Mouse (Mus musculus) MEL (cell line): ENCODE results near the gene Socs5. TPM values are rescaled to one million over a fixed set of nuclear protein-coding genes. Genes with fewer than 3 reads are reported as not detected.

Experiments used
- DNase-seq: peaks from one replicate; pipeline ENCODE4 v3.0.0; 2011; ENCODE audit warnings: low read depth, low spot score
- H3K27ac ChIP-seq: 2 replicates; pipeline ENCODE4 v1.5.1; 2012; ENCODE audit warnings: low read depth, mild to moderate bottlenecking, control low read depth, low read length, moderate library complexity; ENCODE audit not compliant: control insufficient read depth
- H3K27me3 ChIP-seq, 2 experiments: fragments of 150-350 bp in 1 of 2; sonication (generic) in 1 of 2; 2 replicates each; pipeline ENCODE4 v1.6.1; 2012; ENCODE audit warnings: low read length in 2 of 2, mild to moderate bottlenecking in 2 of 2, improper control_type of control experiment in 1 of 2, moderate library complexity in 1 of 2; ENCODE audit not compliant: insufficient read depth in 2 of 2, control insufficient read depth in 1 of 2
- H3K36me3 ChIP-seq, 2 experiments: 2 replicates each; pipeline ENCODE4 v1.6.1; 2012 to 2014; ENCODE audit warnings: low read length in 2 of 2, improper control_type of control experiment in 1 of 2, inconsistent platforms in 1 of 2, mild to moderate bottlenecking in 1 of 2; ENCODE audit not compliant: insufficient read depth in 2 of 2, control insufficient read depth in 1 of 2
- H3K4me1 ChIP-seq, 2 experiments: fragments of 150-350 bp in 1 of 2; sonication (generic) in 1 of 2; 2 replicates each; pipeline ENCODE4 v1.6.1; 2012; ENCODE audit warnings: low read length in 2 of 2, improper control_type of control experiment in 1 of 2, mild to moderate bottlenecking in 1 of 2; ENCODE audit not compliant: insufficient read depth in 2 of 2, control insufficient read depth in 1 of 2
- H3K4me3 ChIP-seq, 2 experiments: fragments of 150-350 bp in 1 of 2; sonication (generic) in 1 of 2; 2 replicates each; pipeline ENCODE4 v1.5.1; 2012; ENCODE audit warnings: low read depth in 2 of 2, low read length in 2 of 2, mild to moderate bottlenecking in 2 of 2, moderate library complexity in 2 of 2, control low read depth in 1 of 2, improper control_type of control experiment in 1 of 2; ENCODE audit not compliant: control insufficient read depth in 1 of 2, insufficient read depth in 1 of 2
- H3K79me2 ChIP-seq: 2 replicates; pipeline ENCODE4 v1.6.1; 2012; ENCODE audit warnings: mild to moderate bottlenecking, low read length, moderate library complexity; ENCODE audit not compliant: control insufficient read depth, poor library complexity, insufficient read depth
- H3K9ac ChIP-seq: 2 replicates; pipeline ENCODE4 v1.6.1; 2012; ENCODE audit warnings: low read depth, mild to moderate bottlenecking, control low read depth, low read length, moderate library complexity; ENCODE audit not compliant: control insufficient read depth, poor library complexity, severe bottlenecking
- H3K9me3 ChIP-seq: fragments of 150-350 bp; sonication (generic); replicated peaks from 2 replicates; pipeline ENCODE4 v1.6.1; 2012; ENCODE audit warnings: mild to moderate bottlenecking, low read length, improper control_type of control experiment, moderate library complexity; ENCODE audit not compliant: insufficient read depth
- CHD1 ChIP-seq: IDR thresholded peaks from 2 replicates; pipeline ENCODE4 v1.6.1; 2012; ENCODE audit warnings: low read depth, mild to moderate bottlenecking, inconsistent platforms, low read length, improper control_type of control experiment
- CHD2 ChIP-seq: IDR thresholded peaks from 2 replicates; pipeline ENCODE4 v1.6.1; 2011; ENCODE audit warnings: low read length, improper control_type of control experiment
- CTCF ChIP-seq, 3 experiments: IDR thresholded peaks in 2 of 3; conservative IDR thresholded peaks in 1 of 3; 2 replicates each; pipeline ENCODE4 v1.5.1; 2011 to 2012; ENCODE audit warnings: low read length in 3 of 3, low read depth in 2 of 3, mild to moderate bottlenecking in 2 of 3, improper control_type of control experiment in 1 of 3, inconsistent platforms in 1 of 3, mixed read lengths in 1 of 3, moderate library complexity in 1 of 3; ENCODE audit not compliant: control insufficient read depth in 1 of 3, insufficient read depth in 1 of 3, poor library complexity in 1 of 3, severe bottlenecking in 1 of 3
- ELF1 ChIP-seq: IDR thresholded peaks from 2 replicates; pipeline ENCODE4 v1.6.1; 2014; ENCODE audit warnings: low read depth, mild to moderate bottlenecking, inconsistent platforms, low read length, improper control_type of control experiment, moderate library complexity
- EP300 ChIP-seq, 2 experiments: IDR thresholded peaks; 2 replicates each; pipeline ENCODE4 v1.6.1; 2011; ENCODE audit warnings: improper control_type of control experiment in 2 of 2, low read length in 2 of 2, low read depth in 1 of 2, mild to moderate bottlenecking in 1 of 2
- ETS1 ChIP-seq: IDR thresholded peaks from 2 replicates; pipeline ENCODE4 v1.6.1; 2012; ENCODE audit warnings: low read depth, mild to moderate bottlenecking, inconsistent platforms, low read length, improper control_type of control experiment, moderate library complexity
- GATA1 ChIP-seq: IDR thresholded peaks from 2 replicates; pipeline ENCODE4 v1.6.1; 2011; ENCODE audit warnings: low read depth, low read length, improper control_type of control experiment
- HCFC1 ChIP-seq: IDR thresholded peaks from 2 replicates; pipeline ENCODE4 v1.6.1; 2012; ENCODE audit warnings: low read depth, mild to moderate bottlenecking, inconsistent platforms, low read length, improper control_type of control experiment, moderate library complexity
- JUND ChIP-seq: IDR thresholded peaks from 2 replicates; pipeline ENCODE4 v1.6.1; 2011; ENCODE audit warnings: low read depth, mild to moderate bottlenecking, improper control_type of control experiment, low read length
- MAX ChIP-seq: IDR thresholded peaks from 2 replicates; pipeline ENCODE4 v1.6.1; 2011; ENCODE audit warnings: low read length, improper control_type of control experiment
- MAZ ChIP-seq: IDR thresholded peaks from 2 replicates; pipeline ENCODE4 v1.6.1; 2012; ENCODE audit warnings: low read depth, mild to moderate bottlenecking, inconsistent platforms, low read length, improper control_type of control experiment
- MYB ChIP-seq: IDR thresholded peaks from 2 replicates; pipeline ENCODE4 v1.6.1; 2011; ENCODE audit warnings: mild to moderate bottlenecking, low read depth, low read length, improper control_type of control experiment
- NELFE ChIP-seq: IDR thresholded peaks from 2 replicates; pipeline ENCODE4 v1.6.1; 2011; ENCODE audit warnings: low read depth, low read length, improper control_type of control experiment
- POLR2AphosphoS2 ChIP-seq: IDR thresholded peaks from 2 replicates; pipeline ENCODE4 v1.6.1; 2011; ENCODE audit warnings: low read length, improper control_type of control experiment
- POLR2AphosphoS5 ChIP-seq: IDR thresholded peaks from 2 replicates; pipeline ENCODE4 v1.6.1; 2012; ENCODE audit warnings: low read depth, borderline replicate concordance, mild to moderate bottlenecking, inconsistent platforms, low read length, moderate library complexity, mixed read lengths
- RCOR1 ChIP-seq: IDR thresholded peaks from 2 replicates; pipeline ENCODE4 v1.6.1; 2012; ENCODE audit warnings: low read depth, mild to moderate bottlenecking, inconsistent platforms, low read length, improper control_type of control experiment
- TCF12 ChIP-seq: IDR thresholded peaks from 2 replicates; pipeline ENCODE4 v1.6.1; 2014; ENCODE audit warnings: low read depth, mild to moderate bottlenecking, inconsistent platforms, low read length, improper control_type of control experiment, moderate library complexity
- UBTF ChIP-seq: IDR thresholded peaks from 2 replicates; pipeline ENCODE4 v1.6.1; 2012; ENCODE audit warnings: low read depth, mild to moderate bottlenecking, inconsistent platforms, low read length, improper control_type of control experiment, moderate library complexity, borderline replicate concordance; ENCODE audit not compliant: insufficient read depth
- USF1 ChIP-seq: IDR thresholded peaks from 2 replicates; pipeline ENCODE4 v1.6.1; 2014; ENCODE audit warnings: low read depth, mild to moderate bottlenecking, inconsistent platforms, low read length, improper control_type of control experiment, moderate library complexity
- polyA plus RNA-seq, 2 experiments: library from polyadenylated mRNA; stranded (reverse) in 1 of 2; unstranded in 1 of 2; fragments of >175 nt in 1 of 2; fragments of >200 nt in 1 of 2; gene quantifications; 2 replicates each; pipeline versions ENCODE4 v1.2.1 to v1.2.4; 2012; ENCODE audit warnings: low replicate concordance in 2 of 2, low read depth in 1 of 2; ENCODE audit not compliant: insufficient read length in 2 of 2, insufficient read depth in 1 of 2, missing spikeins in 1 of 2
- total RNA-seq: library from RNA; depleted of rRNA; stranded (reverse); fragments of 300-350 nt; gene quantifications from 2 replicates; pipeline ENCODE4 v1.2.3, GENCODE M21; 2012

Socs5 gene
- total and polyA plus RNA-seq, 3 experiments = 6.4 to 9.7 TPM; not detected in 1

- H3K4me3 ChIP-seq = no peak overlapping the region
- no peak for TF ChIP-seq CHD1
- TF ChIP-seq HCFC1 = no peak
- peak; percentile 51; the same call in 1 of the 2 replicates for TF ChIP-seq MYB
- no peak for TF ChIP-seq NELFE
- no peak for TF ChIP-seq JUND
- no peak for TF ChIP-seq ELF1
- TF ChIP-seq CTCF (IDR thresholded peaks at IDR 0.05 in 2 of 3, conservative IDR thresholded peaks at IDR 0.05 in 1 of 3; ENCODE audit: control insufficient read depth in 1 of 3, insufficient read depth in 1 of 3, low read depth in 2 of 3, low read length in 3 of 3, poor library complexity in 1 of 3, severe bottlenecking in 1 of 3) = no peak
- TF ChIP-seq TCF12 = 0 out of 2 replicates have a peak, but pooled peaks have one; percentile 27
- peak in 1 of 2 experiments; percentile 60; a peak in 2 of 4 replicates for TF ChIP-seq EP300 (IDR thresholded peaks at IDR 0.05; ENCODE audit: low read depth in 1 of 2, low read length in 2 of 2)
- TF ChIP-seq ETS1 = 0 out of 2 replicates have a peak, but pooled peaks have one; percentile 15
- no peak for TF ChIP-seq RCOR1
- no peak for TF ChIP-seq MAZ
- TF ChIP-seq UBTF = no peak
- TF ChIP-seq USF1 = no peak
- no peak for TF ChIP-seq GATA1
- 0 out of 2 replicates have a peak, but pooled peaks have one; percentile 21 for TF ChIP-seq MAX
- H3K27me3 ChIP-seq = no peaks in the 10 kb centered on the region
- peak overlapping the region; percentile 20; the same call in 1 of the 2 replicates for H3K9ac ChIP-seq
- peak overlapping the region; percentile 53 for H3K27ac ChIP-seq
- H3K36me3 ChIP-seq = peaks cover 0 to 2% of the 10 kb centered on the region in 2 experiments; a peak in 2 of 4 replicates
- DNase-seq = peak; percentile 33
- peaks cover 6 to 7% of the 10 kb centered on the region in 2 experiments; a peak in 2 of 4 replicates for H3K4me1 ChIP-seq
- no peaks in the 10 kb centered on the region for H3K9me3 ChIP-seq
- H3K79me2 ChIP-seq = no peaks in the 10 kb centered on the region
Measured at GRCm38 (mm10) chr17:87118966-87119526, 11.6 kb downstream of the Socs5 start.

GRCm38 (mm10) chr17:87125344-87125743, 17.9 kb downstream of the Socs5 start:
- no peak overlapping the region for H3K9ac ChIP-seq
- H3K27ac ChIP-seq = no peak overlapping the region
- H3K79me2 ChIP-seq = no peaks in the 10 kb centered on the region
- no peak for DNase-seq
- H3K4me1 ChIP-seq = no peaks in the 10 kb centered on the region
- TF ChIP-seq TCF12 (no peak), POLR2AphosphoS5 (no peak), CHD2 (no peak), POLR2AphosphoS2 (no peak), HCFC1 (no peak)
- no peaks in the 10 kb centered on the region for H3K36me3 ChIP-seq
- no peak overlapping the region for H3K4me3 ChIP-seq
- no peaks in the 10 kb centered on the region for H3K9me3 ChIP-seq
- H3K27me3 ChIP-seq = no peaks in the 10 kb centered on the region
